Mouse (Mus musculus) gastrocnemius, adult 2 months (tissue): Measurements from ENCODE around the gene Chrm4. TPM values are rescaled to one million over a fixed set of nuclear protein-coding genes. Genes with fewer than 3 reads are reported as not detected.

Experiments used
- DNase-seq: peaks from one replicate; pipeline ENCODE4 v3.0.0; 2022
- H3K27ac ChIP-seq: fragments of 200-600 bp; 2 replicates; pipeline ENCODE4 v1.8.1; 2022; ENCODE audit warnings: mild to moderate bottlenecking
- H3K4me3 ChIP-seq: fragments of 200-600 bp; 2 replicates; pipeline ENCODE4 v1.8.1; 2022; ENCODE audit warnings: mild to moderate bottlenecking, moderate library complexity
- CTCF ChIP-seq: fragments of 200-600 bp; IDR thresholded peaks from 2 replicates; pipeline ENCODE4 v1.8.1; 2022; ENCODE audit warnings: antibody characterized with exemption, mild to moderate bottlenecking, moderate library complexity
- intact Hi-C: fragments of 180-260 bp; cut with DNase I; formaldehyde crosslinking; loops from one replicate; pipeline ENCODE4 v1.15.1; 2025
- total RNA-seq, 2 experiments: library from RNA; stranded (reverse); gene quantifications; 2 replicates each; pipeline ENCODE4 v1.2.3; 2021

Chrm4 gene
- total RNA-seq, 2 experiments from 2014 or later: not detected

GRCm38 (mm10) chr2:91936154-91936553 lies 9.1 kb downstream of the Chrm4 start:
- no peak for TF ChIP-seq CTCF
- no peak for DNase-seq
- intact Hi-C loops: no loop called here
- Histone ChIP-seq H3K4me3 (no peak overlapping the region), H3K27ac (no peak overlapping the region)

GRCm38 (mm10) chr2:91939303-91939935 lies 12.4 kb downstream of the Chrm4 start:
- Histone ChIP-seq H3K4me3 (no peak overlapping the region), H3K27ac (no peak overlapping the region)
- DNase-seq: no peak
- TF ChIP-seq CTCF: no peak
- intact Hi-C loops: no loop called here

GRCm38 (mm10) chr2:91942356-91942755 lies 15.3 kb downstream of the Chrm4 start:
- TF ChIP-seq CTCF: peak; percentile 51
- no peak for DNase-seq
- no peak overlapping the region for H3K27ac ChIP-seq
- intact Hi-C loops: loop anchor here (10.0 kb wide), 1 partner anchor 1102 kb away; the partner anchor contains the start of gene Prdm11
- no peak overlapping the region for H3K4me3 ChIP-seq

DNA sequence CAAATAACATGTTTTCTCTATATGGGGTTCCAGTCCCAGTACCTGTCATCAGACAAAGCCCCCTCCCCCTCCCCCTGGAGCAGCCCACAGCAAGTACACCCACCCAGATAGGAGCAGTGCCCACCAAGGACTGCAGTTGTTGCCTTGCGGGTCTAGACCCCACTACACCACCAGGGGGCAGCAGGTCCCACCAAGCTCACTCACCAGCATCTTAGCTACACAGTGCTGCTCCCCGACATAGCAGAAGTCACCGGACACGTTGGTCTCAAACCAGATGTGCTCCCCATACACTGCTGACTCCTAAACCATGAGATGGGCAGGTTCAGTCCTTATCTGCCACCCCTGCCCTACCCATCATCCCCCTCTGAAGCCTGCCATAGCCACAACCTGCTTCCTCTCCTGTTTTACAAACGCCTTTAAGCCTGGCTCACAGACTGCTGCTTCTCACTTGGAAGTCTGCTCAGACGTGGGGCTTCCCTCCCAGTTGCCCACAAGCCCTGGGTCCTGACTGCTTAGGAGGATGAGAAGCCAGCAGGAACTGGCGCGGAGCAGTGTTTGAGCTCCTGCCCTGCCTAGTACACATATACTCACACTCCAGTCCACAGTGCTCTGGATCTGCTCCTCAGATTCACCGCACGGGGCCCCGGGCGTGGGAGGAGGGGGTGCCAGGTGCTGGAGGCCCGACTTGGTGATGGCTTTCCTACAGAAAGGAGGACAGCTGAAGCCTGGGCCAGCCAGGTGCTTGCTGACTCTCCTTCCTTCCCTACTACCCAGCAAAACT lies 17.3 kb downstream of the Chrm4 start:
- peak; percentile 93 for TF ChIP-seq CTCF
- DNase-seq: peak; percentile 87
- Histone ChIP-seq H3K27ac (peak overlapping the region; percentile 51), H3K4me3 (peak overlapping the region; percentile 19)
- intact Hi-C loops: loop anchor here (10.0 kb wide), 1 partner anchor 1100 kb away; the partner anchor contains the start of gene Prdm11

DNA sequence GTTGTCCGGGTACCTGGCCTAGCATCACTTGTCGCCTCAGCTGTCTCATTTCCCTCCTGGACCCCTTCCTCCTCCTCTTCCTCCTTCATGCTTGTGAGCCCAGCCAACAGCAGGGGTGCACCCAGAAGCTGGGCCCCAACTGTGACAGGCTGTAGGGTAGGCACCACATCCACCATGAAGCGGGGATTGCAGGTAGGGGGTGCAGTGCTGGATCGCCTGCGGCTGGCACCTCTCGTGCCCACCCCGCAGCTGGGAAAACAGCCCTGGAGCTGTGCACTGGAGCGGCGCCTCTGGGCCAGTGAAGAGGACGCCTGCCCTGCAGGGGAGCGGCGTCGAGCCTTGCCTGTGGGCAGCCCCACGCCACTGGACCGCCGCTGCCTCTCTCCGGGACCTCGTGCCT lies 18.4 kb downstream of the Chrm4 start, which contains the start of gene Gm9821:
Gene Gm9821 (plus strand): TSS at position 221 of the 400 bp plus-strand sequence.
- Histone ChIP-seq H3K4me3 (peak within 1 kb of the TSS; percentile 83), H3K27ac (peak within 1 kb of the TSS; percentile 99)
- TF ChIP-seq CTCF: no peak
- intact Hi-C loops: loop anchor here (10.0 kb wide), 1 partner anchor 1099 kb away; the partner anchor contains the start of gene Prdm11
- no peak for DNase-seq

- no peak for TF ChIP-seq CTCF
- peak overlapping the region; percentile 99 for H3K27ac ChIP-seq
- intact Hi-C loops: loop anchor here (1.0 to 10.0 kb wide), 3 partner anchors 12 to 1098 kb away; partner anchors contain the start of gene Prdm11
- peak overlapping the region; percentile 83 for H3K4me3 ChIP-seq
- DNase-seq: peak; percentile 81
Measured at GRCm38 (mm10) chr2:91946836-91947235, 19.8 kb downstream of the Chrm4 start.

GRCm38 (mm10) chr2:91947397-91948150 lies 20.5 kb downstream of the Chrm4 start:
- peak; percentile 87 for DNase-seq
- TF ChIP-seq CTCF: peak; percentile 21; the same call in 1 of the 2 replicates
- Histone ChIP-seq H3K27ac (peak overlapping the region; percentile 99), H3K4me3 (peak overlapping the region; percentile 83)
- intact Hi-C loops: loop anchor here (2.0 to 10.0 kb wide), 2 partner anchors 39 to 1097 kb away; partner anchors contain the start of gene Prdm11

DNA sequence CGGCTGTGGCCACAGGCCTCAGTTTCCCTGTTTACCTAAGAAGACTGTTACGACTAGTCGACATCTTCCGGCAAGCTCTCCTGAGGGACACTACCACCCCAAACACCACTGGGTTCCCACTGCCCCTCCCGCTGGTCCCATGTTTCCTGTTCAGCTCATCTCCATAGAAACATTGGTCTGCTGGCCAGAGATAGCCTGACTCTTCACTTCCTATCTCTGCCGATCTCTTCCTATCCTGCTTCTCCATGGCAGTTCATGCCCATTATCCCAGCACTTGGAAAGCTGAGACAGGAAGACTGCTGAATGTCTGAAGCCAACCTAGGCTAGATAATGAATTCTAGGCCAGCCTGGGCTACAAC lies 21.1 kb downstream of the Chrm4 start:
- Histone ChIP-seq H3K27ac (peak overlapping the region; percentile 99), H3K4me3 (peak overlapping the region; percentile 83)
- intact Hi-C loops: loop anchor here (10.0 kb wide), 1 partner anchor 1097 kb away; the partner anchor contains the start of gene Prdm11
- TF ChIP-seq CTCF: no peak
- no peak for DNase-seq

- TF ChIP-seq CTCF: no peak
- peak overlapping the region; percentile 83 for H3K4me3 ChIP-seq
- intact Hi-C loops: loop anchor here (10.0 kb wide), 1 partner anchor 1096 kb away; the partner anchor contains the start of gene Prdm11
- H3K27ac ChIP-seq: peak overlapping the region; percentile 99
- DNase-seq: peak; percentile 65
Measured at GRCm38 (mm10) chr2:91948792-91949241, 21.8 kb downstream of the Chrm4 start.

GRCm38 (mm10) chr2:91949411-91950274 lies 22.6 kb downstream of the Chrm4 start:
- intact Hi-C loops: loop anchor here (10.0 kb wide), 1 partner anchor 1095 kb away; the partner anchor contains the start of gene Prdm11
- DNase-seq: peak; percentile 82
- no peak for TF ChIP-seq CTCF
- Histone ChIP-seq H3K27ac (peak overlapping the region; percentile 99), H3K4me3 (peak overlapping the region; percentile 83)
